Mouse (Mus musculus) heart, adult 8-10 months (tissue): Measurements from ENCODE around the gene H2-DMb1. TPM values are rescaled to one million over a fixed set of nuclear protein-coding genes. Genes with fewer than 3 reads are reported as not detected.

ENCODE experiments used
- DNase-seq: peaks from one replicate; pipeline ENCODE4 v3.0.0; 2022; ENCODE audit warnings: low spot score
- total RNA-seq, 4 experiments: library from RNA; stranded (reverse); gene quantifications; 2 replicates each; pipeline ENCODE4 v1.2.4; 2022

The H2-DMb1 gene
- total RNA-seq = 1 to 10 TPM; 1.8 to 3.0 (median 2.4) TPM

DNA sequence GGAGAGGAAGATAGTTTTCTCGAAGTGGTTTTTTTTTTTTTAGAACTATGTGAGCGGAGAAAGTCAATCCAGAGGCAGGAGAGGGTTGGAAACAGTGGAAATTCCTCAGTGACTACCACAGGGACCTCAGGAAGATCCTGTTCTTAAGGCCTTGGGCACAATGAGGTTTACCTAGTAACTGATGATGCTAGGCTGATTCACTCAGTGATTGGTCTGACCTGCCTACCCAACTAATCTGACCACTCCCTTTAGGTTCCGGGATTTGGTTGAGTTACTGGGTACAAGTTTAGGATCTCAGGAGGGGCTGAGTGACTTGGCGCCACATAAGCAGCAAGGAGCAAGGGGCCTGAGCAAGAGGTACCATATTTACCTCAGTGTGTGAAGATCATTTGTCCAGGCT lies at the start of gene H2-DMb1:
H2-DMb1 (plus strand) TSS at position 150 of the 400 bp plus-strand sequence.
- peak; percentile 62 for DNase-seq

DNA sequence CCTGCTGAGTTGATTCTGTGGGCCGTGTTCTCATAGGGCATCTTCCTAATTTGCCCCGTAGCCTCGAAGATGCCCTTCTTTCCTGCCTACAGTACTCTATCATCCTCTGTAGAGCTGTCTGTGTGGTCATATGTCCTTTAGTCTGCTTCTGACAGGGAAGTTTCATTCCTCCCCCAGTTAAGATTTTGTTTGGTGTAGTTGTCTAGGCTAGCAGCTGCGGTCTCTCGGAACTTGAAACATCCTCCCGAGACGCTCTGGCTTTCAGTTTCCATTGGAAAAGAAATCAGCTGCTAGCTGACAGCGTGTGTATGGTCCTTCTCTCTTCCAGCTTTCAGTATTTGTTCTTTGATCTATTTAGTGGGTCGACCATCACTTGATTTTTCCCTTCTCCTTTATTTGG lies 48.1 kb upstream of the H2-DMb1 start:
- DNase-seq = no peak

DNA sequence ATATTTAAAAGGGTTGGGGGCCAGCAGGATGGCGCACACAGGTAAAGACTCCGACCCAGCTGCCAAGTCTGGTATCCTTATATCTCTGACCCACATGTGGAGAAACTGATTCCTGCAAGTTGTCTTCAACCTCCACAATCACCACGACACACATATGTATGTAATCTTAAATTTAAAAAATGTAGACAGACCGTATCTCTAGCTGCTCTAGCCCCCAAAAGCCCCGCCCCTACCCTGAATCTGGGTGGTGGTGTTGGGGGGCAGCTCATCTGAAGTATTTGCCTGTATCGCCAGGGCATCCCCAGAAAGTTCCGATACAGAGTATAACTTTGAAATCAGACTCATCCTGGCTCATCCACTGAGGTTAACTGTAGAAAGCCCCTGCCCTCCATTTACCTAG lies 46.3 kb upstream of the H2-DMb1 start:
- DNase-seq = no peak

DNA sequence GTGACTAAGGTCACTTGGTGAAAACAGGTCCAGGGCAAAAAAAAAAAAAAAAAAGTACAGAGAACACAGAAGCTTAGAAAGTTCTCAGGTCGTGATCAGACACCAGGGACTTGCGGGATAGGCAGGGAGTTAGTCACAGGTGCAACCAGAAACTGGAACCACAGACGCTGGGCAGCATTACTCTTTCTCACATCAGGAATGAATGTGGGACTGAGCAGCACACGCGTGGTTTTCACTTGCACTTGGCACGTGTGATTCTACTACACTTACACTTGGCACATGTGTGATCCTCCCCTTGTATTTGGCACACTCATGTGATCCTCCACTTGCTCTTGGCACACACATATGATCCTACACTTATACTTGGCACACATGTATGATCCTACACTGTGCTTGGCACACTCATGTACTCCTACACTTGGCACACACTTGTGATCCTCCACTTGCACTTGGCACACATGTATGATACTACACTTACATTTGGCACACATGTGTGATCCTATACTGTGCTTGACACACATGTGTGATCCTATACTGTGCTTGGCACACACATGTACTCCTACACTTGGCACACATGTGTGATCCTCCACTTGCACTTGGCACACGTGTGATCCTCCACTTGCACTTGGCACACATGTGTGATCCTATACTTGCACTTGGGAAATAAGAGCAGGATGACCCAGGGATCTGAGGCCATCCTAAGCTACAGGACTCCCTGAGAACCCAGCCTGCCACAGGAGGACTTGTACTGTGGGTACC lies 45.6 kb upstream of the H2-DMb1 start:
- no peak for DNase-seq

DNA sequence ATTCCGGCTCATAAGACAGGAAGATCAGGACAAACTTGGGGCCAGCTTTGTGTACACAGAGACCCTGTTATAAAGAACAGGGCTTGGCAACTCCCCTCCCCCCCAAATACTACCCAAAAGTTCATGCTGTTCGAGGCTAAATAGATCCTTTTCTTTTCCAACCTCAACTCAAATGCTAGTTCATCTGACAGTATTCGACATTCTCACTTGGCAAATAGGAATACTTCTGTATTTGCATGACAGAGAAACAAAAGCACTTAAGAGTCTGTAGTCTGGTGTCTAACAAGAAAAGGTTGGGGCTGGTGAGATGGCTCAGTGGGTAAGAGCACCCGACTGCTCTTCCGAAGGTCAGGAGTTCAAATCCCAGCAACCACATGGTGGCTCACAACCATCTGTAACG lies 44.4 kb upstream of the H2-DMb1 start:
- no peak for DNase-seq

DNA sequence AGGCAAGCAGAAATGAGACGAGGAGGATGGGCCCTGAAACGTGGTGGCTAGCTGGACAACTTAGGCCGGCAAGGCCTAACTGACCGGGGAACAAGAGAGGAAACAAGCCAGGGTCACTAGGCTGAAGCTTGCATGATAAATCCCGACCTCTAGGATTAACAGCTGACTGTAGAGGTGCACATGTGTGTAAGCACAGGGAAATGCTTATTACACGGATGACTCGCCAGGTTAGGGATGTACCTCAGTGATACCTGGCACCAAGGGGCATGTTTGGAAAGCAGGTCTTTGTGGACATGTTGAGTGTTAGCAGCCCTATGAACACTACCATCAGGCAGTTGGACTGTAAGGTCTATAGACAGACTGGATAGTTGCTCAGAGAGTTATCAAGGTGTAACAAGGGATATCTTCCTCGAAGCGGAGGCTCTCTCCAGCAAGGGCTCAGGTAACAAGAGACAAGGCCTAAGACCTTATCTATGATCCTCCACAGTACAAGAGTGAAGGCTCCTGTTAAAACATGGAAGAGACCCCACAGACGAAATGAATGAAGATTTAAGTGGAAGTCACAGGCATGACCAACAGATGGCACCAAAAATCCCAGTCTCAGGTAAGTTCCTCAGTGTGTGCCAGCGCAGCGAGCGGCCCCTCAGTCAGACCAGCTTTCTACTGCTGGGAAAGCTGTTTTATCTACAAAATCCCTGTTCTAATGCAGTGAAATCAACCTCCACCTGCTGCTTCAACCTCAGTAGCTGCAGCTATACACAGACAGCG lies 43.6 kb upstream of the H2-DMb1 start:
- no peak for DNase-seq

DNA sequence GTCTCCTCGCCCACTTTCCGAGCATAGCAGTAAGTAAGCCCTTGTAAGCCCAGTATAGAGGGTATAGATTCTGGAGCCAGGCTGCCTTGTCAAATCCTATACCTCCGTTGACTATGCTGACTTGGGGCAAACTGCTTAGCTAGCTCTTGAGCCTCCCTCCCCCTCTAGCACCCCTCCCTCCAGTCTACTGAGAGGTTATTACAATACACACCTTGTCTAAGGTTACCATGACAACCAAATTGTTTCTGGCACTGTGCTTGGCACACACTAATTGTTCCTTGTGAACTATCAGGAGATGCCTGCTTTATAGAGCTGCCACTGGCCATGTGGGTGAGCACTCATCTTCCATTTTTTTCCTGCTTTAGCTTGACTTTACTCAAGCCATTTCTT lies 43.1 kb upstream of the H2-DMb1 start:
- no peak for DNase-seq

DNA sequence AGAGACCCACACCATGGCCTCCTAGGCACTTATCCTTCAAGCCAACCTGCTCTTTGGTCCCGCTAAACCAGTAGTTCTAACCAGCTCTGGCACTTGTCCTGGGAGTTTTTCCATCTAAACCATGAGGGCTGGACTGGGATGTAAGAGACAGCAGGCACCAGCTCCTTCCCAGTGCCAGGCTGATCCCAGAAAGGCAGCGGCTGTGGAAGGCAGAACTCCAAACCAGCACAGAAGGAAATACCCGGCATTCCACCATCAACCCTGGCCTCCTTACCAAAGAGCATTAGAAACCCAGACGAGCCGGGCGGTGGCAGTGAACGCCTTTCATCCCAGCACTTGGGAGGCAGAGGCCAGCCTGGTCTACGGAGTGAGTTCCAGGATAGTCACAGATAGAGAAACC lies 42.6 kb upstream of the H2-DMb1 start:
- DNase-seq = no peak

DNA sequence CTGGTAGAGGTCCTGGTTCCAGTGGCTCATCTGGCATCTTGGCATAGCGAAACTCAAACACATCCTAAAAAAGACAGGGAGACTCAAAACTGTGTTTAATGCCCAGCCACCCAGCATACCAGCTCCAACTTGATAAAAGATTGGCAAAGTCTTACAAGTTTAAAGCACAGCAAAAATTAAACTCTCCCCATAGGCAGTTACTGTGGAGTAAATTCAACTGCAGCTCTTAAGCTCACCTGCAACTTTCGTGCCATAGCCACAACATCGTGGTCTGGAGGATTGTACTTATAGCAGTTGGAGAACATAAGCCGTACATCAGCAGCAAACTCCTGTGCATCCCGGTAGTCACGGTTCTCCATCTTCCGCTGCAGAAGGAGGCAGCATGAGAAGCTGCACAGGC lies 38.8 kb upstream of the H2-DMb1 start:
- no peak for DNase-seq

DNA sequence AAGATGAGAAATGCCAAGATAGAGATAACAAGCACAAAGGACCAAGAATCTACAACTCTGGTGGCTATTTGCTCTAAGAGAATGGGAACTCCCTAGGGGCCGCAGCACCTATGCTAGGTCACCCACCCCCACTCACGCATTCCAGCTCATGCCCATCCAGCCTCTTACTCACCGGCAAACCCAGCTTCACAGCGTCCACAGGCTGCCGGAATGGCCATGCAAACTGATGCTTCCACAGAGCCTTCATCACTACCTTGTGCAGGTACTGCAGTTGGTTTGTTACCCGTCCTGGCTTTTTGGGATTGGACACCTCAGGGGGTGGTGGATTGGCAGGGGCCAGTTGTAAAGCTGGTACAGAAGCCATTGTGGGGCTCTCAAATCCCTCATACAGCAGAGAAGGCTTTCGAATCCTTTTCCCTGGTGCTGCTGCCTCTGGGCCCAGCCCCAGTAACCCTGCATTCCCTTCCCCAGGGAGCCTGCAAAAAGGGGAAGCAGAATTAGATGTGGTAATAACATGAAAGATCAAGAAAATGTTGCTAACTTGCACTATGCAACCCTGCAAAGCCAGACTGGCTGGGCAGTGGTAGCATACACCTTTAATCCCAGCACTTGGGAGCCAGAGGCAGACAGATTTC lies 36.0 kb upstream of the H2-DMb1 start:
- DNase-seq = peak; percentile 26

DNA sequence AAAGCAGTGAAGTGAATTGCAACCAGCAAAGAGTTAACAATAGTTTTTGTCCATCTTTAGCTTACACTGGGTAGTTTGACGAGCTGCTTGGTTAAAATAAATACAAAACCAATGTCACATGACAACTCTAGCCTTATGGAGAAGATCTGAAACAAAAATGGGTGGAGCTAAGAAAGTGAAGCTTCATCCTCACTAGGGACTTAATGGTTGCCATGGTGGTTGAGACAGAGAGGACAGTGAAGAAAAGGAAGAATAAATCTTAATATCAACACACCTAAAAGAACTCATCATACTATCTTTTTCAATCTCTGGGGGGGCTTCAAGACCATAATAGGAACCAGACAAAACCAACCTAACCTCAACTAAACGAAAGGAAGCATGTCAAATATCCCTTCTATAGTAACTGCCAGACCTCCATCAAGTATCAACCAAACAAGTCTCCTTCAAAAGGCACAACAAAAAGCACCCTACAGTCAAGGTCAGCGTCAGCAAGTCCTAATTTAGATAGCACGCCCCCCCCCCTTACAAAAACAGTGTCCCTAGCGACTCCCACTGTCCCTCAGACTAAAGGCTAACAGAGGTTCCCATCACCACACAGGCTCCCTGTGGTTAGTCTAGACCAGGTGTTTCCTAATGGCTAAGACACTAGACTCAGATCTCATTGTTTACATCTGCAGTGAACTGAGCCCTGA lies 35.3 kb upstream of the H2-DMb1 start:
- no peak for DNase-seq

DNA sequence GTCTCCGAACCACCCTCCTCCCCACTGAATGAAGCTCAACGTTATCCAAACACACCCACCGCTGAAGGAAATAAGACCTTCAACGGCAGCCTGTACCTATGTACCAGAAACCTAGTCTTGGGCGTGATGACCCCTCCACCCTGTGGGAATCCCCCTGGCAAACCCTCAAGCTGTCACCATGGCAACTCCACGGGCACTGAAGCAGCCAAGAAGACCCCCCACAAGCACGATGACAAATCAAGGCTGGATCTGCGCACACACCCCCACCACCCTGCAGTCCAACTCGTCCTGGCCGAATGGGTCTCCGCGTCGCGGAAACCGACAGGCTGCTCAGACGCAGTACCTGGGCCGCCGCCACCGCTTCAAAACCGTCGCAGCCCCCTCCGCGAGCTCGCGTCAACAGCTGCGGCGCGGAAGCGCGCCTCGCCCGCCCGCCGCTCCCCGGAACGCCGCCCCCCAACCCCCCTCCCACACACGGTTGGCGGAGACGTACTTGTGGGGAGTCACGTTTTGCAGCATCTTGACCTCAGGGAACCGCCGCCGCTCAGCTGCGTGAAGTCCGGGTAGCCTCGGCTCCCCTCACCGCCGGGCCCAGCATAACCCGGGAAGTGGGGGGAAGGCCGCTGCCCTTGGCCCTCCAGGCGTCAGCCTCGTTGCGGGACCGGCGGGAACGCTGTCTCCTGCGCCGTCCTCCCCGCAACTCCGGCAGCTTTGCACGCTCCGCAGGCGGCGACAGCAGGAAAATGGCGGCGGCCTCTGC lies 34.6 kb upstream of the H2-DMb1 start:
- peak; percentile 34 for DNase-seq

DNA sequence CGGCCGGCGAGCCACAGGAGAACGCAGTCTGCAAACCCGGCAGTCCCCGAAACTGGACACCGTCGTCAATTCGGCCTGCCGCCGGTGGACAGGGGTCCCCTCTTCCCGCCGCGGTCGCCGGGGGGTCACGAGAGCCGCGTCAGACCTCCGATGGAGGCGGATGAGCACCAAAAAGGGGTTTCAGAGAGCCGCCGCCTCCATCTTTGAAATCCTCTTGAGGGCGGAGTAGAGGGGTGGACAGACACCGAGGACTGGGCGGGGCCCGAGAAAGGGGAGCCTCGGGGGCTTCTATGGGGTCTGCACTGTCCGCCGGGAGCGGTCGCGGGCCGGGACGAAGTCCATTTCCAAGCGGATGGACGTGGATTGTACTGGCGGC lies 34.0 kb upstream of the H2-DMb1 start:
- no peak for DNase-seq

DNA sequence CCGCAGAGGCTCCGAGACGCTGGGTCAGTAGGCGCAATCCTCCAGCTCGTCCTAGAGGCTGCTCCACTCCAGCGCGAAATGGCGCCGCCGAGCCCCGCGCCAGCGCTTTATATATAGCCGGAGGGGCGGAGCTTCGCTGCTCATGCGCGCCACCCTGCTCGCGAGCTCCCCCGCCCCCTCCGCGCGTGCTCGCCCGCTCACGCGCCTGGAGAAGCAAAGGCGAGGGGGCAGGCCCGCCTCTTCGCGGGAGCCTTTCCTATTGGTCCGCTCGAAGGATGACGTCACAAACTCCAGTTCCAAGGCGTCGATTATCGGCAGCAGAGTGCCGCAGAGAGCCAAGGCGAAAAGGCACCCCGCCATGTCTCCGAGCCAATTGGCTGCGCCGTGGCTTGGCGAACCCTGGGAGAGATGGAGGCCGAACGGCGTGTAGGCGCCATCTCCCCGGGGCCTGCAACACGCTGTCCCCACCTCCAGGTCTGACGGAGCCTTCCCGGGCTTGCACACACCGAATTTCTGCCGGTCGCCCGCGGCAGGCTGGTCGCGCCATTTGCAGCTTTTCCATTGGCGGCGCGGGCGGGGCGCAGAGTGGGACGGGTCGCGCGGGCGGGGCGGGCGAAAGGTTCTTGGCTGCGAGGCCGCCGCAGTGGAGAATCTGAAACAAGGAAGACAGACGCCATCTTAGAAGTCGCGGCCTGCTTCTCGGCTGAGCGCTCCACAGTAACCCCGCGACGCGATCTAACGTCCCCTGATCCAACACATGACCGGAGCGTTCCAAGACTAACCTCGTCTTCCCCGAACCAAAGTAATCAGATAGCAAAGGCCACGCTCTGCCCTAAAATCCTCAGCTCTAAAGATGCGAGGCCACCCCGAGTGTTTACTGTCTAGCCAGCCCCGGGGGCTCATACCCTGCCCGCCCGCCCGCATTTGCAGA lies 33.4 kb upstream of the H2-DMb1 start, which contains the start of gene H2-DMa:
H2-DMa (plus strand) TSS at position 293 of the 931 bp plus-strand sequence.
- DNase-seq = peak; percentile 99

DNA sequence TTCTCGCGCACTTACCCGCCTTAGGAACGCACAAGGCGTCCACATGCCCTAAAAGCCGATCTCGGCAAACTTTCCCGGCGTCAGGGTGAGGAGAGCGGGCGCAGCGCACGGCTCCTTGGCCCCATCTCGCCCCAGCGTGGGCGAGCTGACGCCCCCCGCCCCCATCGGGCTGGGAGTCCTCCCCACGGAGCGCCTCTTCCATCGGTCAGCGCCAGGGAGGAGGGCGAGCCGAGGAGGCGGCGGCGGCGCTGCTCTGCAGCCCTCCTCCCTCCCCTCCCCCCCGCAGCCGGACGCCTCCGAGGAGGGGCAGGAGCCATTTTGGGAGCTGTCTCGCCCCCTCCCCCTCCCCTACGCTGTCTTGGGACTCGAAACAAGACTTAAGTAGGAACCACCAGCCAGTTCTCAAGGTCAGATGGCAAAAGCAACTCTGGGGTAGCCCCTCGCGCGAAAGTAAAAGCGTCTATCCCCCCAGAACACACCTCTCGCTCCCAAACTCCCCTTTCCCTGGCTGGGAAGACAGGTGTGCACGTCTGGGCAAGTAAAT lies 32.6 kb upstream of the H2-DMb1 start:
- peak; percentile 86 for DNase-seq

DNA sequence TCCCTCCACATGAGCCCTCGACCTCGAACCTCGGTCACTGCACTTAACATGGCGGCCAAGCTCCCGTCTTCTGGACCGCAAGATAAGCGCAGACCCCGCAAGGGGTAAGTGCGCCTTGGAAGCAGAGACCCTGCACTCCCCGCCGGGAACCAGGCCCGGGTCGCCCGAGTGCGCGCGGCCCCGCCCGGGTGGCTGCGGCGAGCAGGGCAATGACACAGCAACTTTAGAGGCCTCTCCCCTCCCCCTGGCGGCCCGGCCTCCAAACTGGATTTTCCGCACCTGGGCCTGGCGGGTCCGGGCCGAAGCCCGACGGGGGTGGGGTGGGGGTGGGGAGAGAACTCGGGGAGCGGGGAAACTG lies 32.1 kb upstream of the H2-DMb1 start:
- DNase-seq = peak; percentile 83

DNA sequence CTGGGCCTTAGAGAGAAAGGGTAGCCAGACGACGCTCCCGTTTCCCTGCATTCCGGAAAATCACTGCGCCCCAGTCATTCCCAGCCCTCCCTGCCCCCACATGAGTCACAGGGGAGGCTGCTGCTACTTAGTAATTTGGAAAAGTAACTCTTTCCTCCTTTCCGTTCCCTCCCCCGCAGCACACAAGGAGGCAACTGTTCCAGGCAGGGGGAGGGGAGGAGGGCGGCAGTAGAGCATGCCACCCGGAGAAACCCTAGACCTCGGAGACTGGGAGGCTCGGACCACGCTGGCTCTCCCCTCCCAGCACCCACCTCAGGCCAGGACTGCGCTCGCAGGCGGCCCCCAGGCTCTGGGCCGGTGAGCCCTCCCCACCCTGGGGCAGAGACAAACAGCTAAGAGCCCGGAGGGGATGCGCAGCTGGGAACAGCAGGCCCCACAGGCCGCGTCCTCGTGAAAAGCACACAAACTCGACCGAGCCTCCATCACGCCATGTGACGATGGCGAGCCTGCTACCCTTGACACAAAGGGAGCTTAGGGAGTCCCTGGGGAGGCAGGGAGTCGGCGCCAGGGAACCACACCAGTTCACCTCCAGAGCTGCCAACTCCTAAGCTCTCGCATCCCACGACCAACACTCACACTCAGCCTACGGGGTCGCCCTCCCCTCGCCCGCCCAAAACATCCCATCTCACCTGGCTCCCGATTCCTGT lies 31.5 kb upstream of the H2-DMb1 start:
- peak; percentile 92 for DNase-seq

DNA sequence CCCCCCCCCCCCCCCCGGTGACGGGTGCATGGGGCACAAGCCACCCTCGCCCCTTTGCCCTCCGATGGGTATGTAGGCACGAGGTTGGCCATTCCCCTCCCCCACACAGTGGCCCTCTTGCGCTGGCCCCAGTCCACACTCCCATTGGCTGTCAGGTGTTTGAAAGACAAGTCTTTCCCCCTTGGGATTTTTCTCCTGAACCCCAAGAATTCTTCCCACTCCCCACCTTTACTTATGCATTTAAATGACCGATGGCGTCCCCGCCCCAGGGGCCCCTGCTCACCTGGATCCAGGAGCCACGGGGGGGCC lies 31.0 kb upstream of the H2-DMb1 start:
- DNase-seq = peak; percentile 74

DNA sequence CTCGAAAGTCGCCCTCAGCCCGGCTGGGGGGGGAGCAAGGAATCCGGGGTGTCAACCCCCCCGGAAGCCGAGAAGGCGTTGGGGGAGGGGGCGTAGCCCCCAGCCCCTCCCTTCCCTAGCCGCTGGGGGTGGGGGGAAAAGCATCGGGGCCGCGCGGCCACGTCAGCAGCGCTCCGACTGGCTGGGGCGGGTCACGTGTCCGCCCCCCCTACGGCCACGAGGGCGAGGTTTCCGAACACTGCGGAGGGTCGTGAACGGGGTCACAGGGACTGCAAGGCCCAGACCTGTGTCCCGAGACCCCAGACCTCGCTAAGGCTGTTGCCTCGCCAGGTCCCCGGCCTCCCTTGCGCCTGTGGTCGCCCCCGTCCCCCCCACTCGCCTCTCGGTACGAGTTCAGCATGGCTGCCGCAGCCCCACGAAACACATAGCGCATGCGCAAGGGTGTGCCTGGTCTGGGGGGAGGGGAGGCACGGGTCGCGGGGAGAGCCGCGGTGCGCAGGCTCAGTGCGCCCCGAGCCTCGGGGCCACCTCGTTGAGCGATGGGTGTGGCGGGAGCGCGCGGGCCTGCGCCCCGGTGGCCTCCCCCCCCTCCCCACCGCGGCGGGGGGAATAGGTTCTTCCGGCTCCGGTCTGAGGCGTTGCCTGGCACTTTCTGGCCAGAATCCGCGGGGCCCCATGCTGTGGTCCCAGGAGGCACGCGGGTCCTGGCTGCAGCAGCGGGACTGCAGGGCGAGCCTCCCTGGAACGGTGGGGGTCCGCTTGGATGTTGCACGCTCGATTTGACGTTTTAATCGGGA lies 30.5 kb upstream of the H2-DMb1 start, which contains the start of gene Brd2:
Brd2 (minus strand) TSS at position 447 of the 797 bp plus-strand sequence.
- peak; percentile 97 for DNase-seq
